18 mouse cellular contexts compared by ENCODE assay signal in genomic region chr2:32771886-32772285, GRCm38 (mm10). TPM values are rescaled to one million over a fixed set of nuclear protein-coding genes. Genes with fewer than 3 reads are reported as not detected.
DNase-seq lines count a peak whose midpoint lies in the region; ATAC-seq and TF ChIP-seq lines count a peak whose summit lies in the region.
"Had no signal": no experiment of that assay in that cellular context is flagged by ENCODE, and none has a peak within 500 bp of the region (broad histone marks: within the 10 kb centered on the region; RNA-seq: fewer than 3 reads in every experiment).

No protein-coding gene starts in this region.

- no peak overlapping the region for H3K27ac ChIP-seq in kidney, postnatal 0 days
- peak overlapping the region; percentile 91 for H3K27ac ChIP-seq in small intestine, adult 2 months (ENCODE audit: insufficient read depth, low read depth, low read length)
- no peak overlapping the region for H3K27ac ChIP-seq in forebrain, embryonic 16.5 days (ENCODE audit: low read length)
- H3K27ac ChIP-seq: liver, embryonic 15.5 days; macrophage had no signal

- no peak for TF ChIP-seq POLR2A in small intestine, adult 2 months (IDR thresholded peaks at IDR 0.05; ENCODE audit: low read depth, low read length)

- H3K4me3 ChIP-seq in kidney, postnatal 0 days (replicated peaks; ENCODE audit: low read depth, low read length) = no peak overlapping the region
- H3K4me3 ChIP-seq in small intestine, adult 2 months (ENCODE audit: low read depth, low read length) = peak overlapping the region; percentile 43
- no peak overlapping the region for H3K4me3 ChIP-seq in forebrain, embryonic 16.5 days (replicated peaks; ENCODE audit: low read length)
- H3K4me3 ChIP-seq: liver, embryonic 15.5 days had no signal

- WGBS in kidney, postnatal 0 days = 29% methylated on average over 12 of the region's 12 CpGs
- WGBS in small intestine, adult 2 months = 16% methylated on average over 12 of the region's 12 CpGs
- WGBS in forebrain, embryonic 16.5 days = 36% methylated on average over 10 of the region's 12 CpGs

- no peak overlapping the region for H3K9ac ChIP-seq in kidney, postnatal 0 days (ENCODE audit: low read depth, low read length)
- H3K9ac ChIP-seq in forebrain, embryonic 16.5 days (replicated peaks; ENCODE audit: low read depth, low read length) = no peak overlapping the region
- H3K9ac ChIP-seq: liver, embryonic 15.5 days had no signal

- no peaks in the 10 kb centered on the region for H3K9me3 ChIP-seq in kidney, postnatal 0 days (replicated peaks; ENCODE audit: low read length)
- no peaks in the 10 kb centered on the region for H3K9me3 ChIP-seq in forebrain, embryonic 16.5 days (ENCODE audit: control insufficient read depth, low read length)
- H3K9me3 ChIP-seq: G1E; liver, embryonic 15.5 days had no signal

- H3K27me3 ChIP-seq in kidney, postnatal 0 days (ENCODE audit: insufficient read depth, low read length) = no peaks in the 10 kb centered on the region; the same call in 1 of the 2 replicates
- no peaks in the 10 kb centered on the region for H3K27me3 ChIP-seq in small intestine, adult 2 months (ENCODE audit: control insufficient read depth, insufficient read depth, low read length)
- H3K27me3 ChIP-seq in forebrain, embryonic 16.5 days (replicated peaks; ENCODE audit: control insufficient read depth, insufficient read depth, low read length) = no peaks in the 10 kb centered on the region

- no peak for ATAC-seq in kidney, postnatal 0 days (replicated peaks; ENCODE audit: low FRiP score, low read depth)
- ATAC-seq in forebrain, embryonic 16.5 days = no peak
- ATAC-seq: activated CD4-positive, CD25-positive, alpha-beta regulatory T cell, adult 4 months had no signal

- H3K4me2 ChIP-seq in kidney, postnatal 0 days (ENCODE audit: low read length) = no peak overlapping the region
- no peak overlapping the region for H3K4me2 ChIP-seq in forebrain, embryonic 16.5 days (ENCODE audit: low read length)
- H3K4me2 ChIP-seq: liver, embryonic 15.5 days had no signal

- TF ChIP-seq CTCF in kidney, postnatal 0 days (IDR thresholded peaks at IDR 0.05; ENCODE audit: low read depth) = peak; percentile 19; the same call in 1 of the 2 replicates
- TF ChIP-seq CTCF in small intestine, adult 2 months (IDR thresholded peaks at IDR 0.05; ENCODE audit: extremely low read depth, insufficient read length, insufficient replicate concordance, low read depth, low read length) = peak; percentile 60; the same call in 1 of the 2 replicates

- peak; percentile 44 for DNase-seq in thymus, postnatal 14 days
- no peak for DNase-seq in thymus, adult 18-20 months
- peak; percentile 61 for DNase-seq in ZHBTc4 (ENCODE audit: low read depth, low spot score)
- DNase-seq in kidney, postnatal 0 days (ENCODE audit: low spot score) = no peak
- no peak for DNase-seq in layer of hippocampus, postnatal 25 days (ENCODE audit: extremely low spot score in 1 of 2, low spot score in 1 of 2)
- DNase-seq: cerebellum, adult 2 months; heart, adult 18-20 months; heart, postnatal 36 days; right cerebral cortex, adult 18-20 months had no signal

- peaks cover 4% of the 10 kb centered on the region for H3K4me1 ChIP-seq in kidney, postnatal 0 days (replicated peaks; ENCODE audit: insufficient read depth, low read length)
- H3K4me1 ChIP-seq in small intestine, adult 2 months (ENCODE audit: control insufficient read depth, insufficient read depth, insufficient read length, low read length) = peaks cover 53% of the 10 kb centered on the region
- H3K4me1 ChIP-seq in forebrain, embryonic 16.5 days (replicated peaks; ENCODE audit: control insufficient read depth, insufficient read depth, low read length) = peaks cover 13% of the 10 kb centered on the region

- no peaks in the 10 kb centered on the region for H3K36me3 ChIP-seq in kidney, postnatal 0 days (ENCODE audit: insufficient read depth, low read length)
- H3K36me3 ChIP-seq in small intestine, adult 2 months (ENCODE audit: control insufficient read depth, insufficient read depth, low read length) = no peaks in the 10 kb centered on the region
- H3K36me3 ChIP-seq in forebrain, embryonic 16.5 days (ENCODE audit: control insufficient read depth, insufficient read depth) = no peaks in the 10 kb centered on the region
- H3K36me3 ChIP-seq: liver, embryonic 15.5 days had no signal

RNA-seq across cellular contexts. Expression of gene Ttc16, which starts 3.5 kb away (rescaled TPM):
- 0.13 and 0.18 TPM in 2 replicates for polyA plus RNA-seq in kidney, postnatal 0 days (2015; fragmentation: Nextera tagmentation; extraction: Ambion mirVana)
- 1.0 and 2.3 TPM in 2 replicates for polyA plus RNA-seq in small intestine, adult 2 months (2012; rRNA removed)
- total RNA-seq in layer of hippocampus, postnatal 25 days (2021) = under 1 TPM; 0.54 to 0.59 TPM
- polyA plus RNA-seq in forebrain, embryonic 16.5 days (2015; fragmentation: Nextera tagmentation; extraction: Ambion mirVana) = 0.41 and 0.62 TPM in 2 replicates
- polyA plus RNA-seq: embryonic facial prominence, embryonic 11.5 days; liver, embryonic 15.5 days; macrophage had no signal

RNA-seq across cellular contexts. Expression of gene Ptrh1, which starts 3.7 kb away (rescaled TPM):
- polyA plus RNA-seq in kidney, postnatal 0 days (2015; fragmentation: Nextera tagmentation; extraction: Ambion mirVana) = 7.0 and 7.8 TPM in 2 replicates
- 28.4 and 65.8 TPM in 2 replicates for polyA plus RNA-seq in small intestine, adult 2 months (2012; rRNA removed)
- 1 to 10 TPM; 5.9 to 7.9 TPM for total RNA-seq in layer of hippocampus, postnatal 25 days (2021)
- 5.4 and 6.9 TPM in 2 replicates for polyA plus RNA-seq in forebrain, embryonic 16.5 days (2015; fragmentation: Nextera tagmentation; extraction: Ambion mirVana)

RNA-seq across cellular contexts. Expression of gene Cfap157, which starts 12.3 kb away (rescaled TPM):
- polyA plus RNA-seq in kidney, postnatal 0 days (2015; fragmentation: Nextera tagmentation; extraction: Ambion mirVana) = 0.45 and 0.48 TPM in 2 replicates
- 0.06 TPM in 1 of 2 replicates, not detected in the other for polyA plus RNA-seq in small intestine, adult 2 months (2012; rRNA removed)
- total RNA-seq in layer of hippocampus, postnatal 25 days (2021) = 1 to 10 TPM in 1 of 2 experiments, under 1 TPM in 1; 0.49 to 1.3 TPM
- polyA plus RNA-seq in forebrain, embryonic 16.5 days (2015; fragmentation: Nextera tagmentation; extraction: Ambion mirVana) = 0.58 and 0.66 TPM in 2 replicates
- total RNA-seq: heart, adult 18-20 months; heart, postnatal 36 days; left cerebral cortex, postnatal 10 days had no signal
- polyA plus RNA-seq: activated CD4-positive, CD25-positive, alpha-beta regulatory T cell, adult 4 months; embryonic facial prominence, embryonic 11.5 days; G1E; large intestine, adult 2 months; liver, embryonic 15.5 days; macrophage had no signal

RNA-seq across cellular contexts. Expression of gene Tor2a, which starts 14.9 kb away (rescaled TPM):
- 74.9 and 79.4 TPM in 2 replicates for polyA plus RNA-seq in kidney, postnatal 0 days (2015; fragmentation: Nextera tagmentation; extraction: Ambion mirVana)
- polyA plus RNA-seq in small intestine, adult 2 months (2012; rRNA removed) = 86.2 and 133 TPM in 2 replicates
- 10 to 100 TPM; 32.2 to 33.3 TPM for total RNA-seq in layer of hippocampus, postnatal 25 days (2021)
- polyA plus RNA-seq in forebrain, embryonic 16.5 days (2015; fragmentation: Nextera tagmentation; extraction: Ambion mirVana) = 62.1 and 65.4 TPM in 2 replicates

RNA-seq across cellular contexts. Expression of gene 6330409D20Rik, which starts 31.1 kb away (rescaled TPM):
- 0.11 TPM in 1 of 2 replicates, not detected in the other for polyA plus RNA-seq in kidney, postnatal 0 days (2015; fragmentation: Nextera tagmentation; extraction: Ambion mirVana)
- polyA plus RNA-seq in small intestine, adult 2 months (2012; rRNA removed) = not detected in 2 replicates
- total RNA-seq in layer of hippocampus, postnatal 25 days (2021) = 1 to 10 TPM; 1.1 to 1.3 TPM
- 2.8 and 3.5 TPM in 2 replicates for polyA plus RNA-seq in forebrain, embryonic 16.5 days (2015; fragmentation: Nextera tagmentation; extraction: Ambion mirVana)
- total RNA-seq: G1E; heart, adult 18-20 months; heart, postnatal 36 days had no signal
- polyA plus RNA-seq: G1E; large intestine, adult 2 months; liver, embryonic 15.5 days; macrophage had no signal

Comparison
In these comparisons a context has a peak if more than half of its experiments do, and no peak if none do; other contexts are left out.
1. DNase-seq: peak in thymus, postnatal 14 days (single experiment) and ZHBTc4 (single experiment); none in thymus, adult 18-20 months (0 of 2), kidney, postnatal 0 days (single experiment) and layer of hippocampus, postnatal 25 days (0 of 2).